Mouse (Mus musculus) naive thymus-derived CD4-positive, alpha-beta T cell, adult 2 months (primary cell): ENCODE measurements around the gene Cdk7.

Source experiments
- DNase-seq: peaks from one replicate; pipeline ENCODE4 v3.0.0-alpha.2; 2011; ENCODE audit warnings: low read depth

Gene Cdk7

GRCm38 (mm10) chr13:100725194-100725593 is 5.5 kb downstream of the Cdk7 start:
- DNase-seq, result no peak

- DNase-seq, result no peak
These were observed 6.5 kb downstream of the Cdk7 start for GRCm38 (mm10) chr13:100724051-100724754.

GRCm38 (mm10) chr13:100721656-100722055 is 9.1 kb downstream of the Cdk7 start:
- no peak for DNase-seq

DNA sequence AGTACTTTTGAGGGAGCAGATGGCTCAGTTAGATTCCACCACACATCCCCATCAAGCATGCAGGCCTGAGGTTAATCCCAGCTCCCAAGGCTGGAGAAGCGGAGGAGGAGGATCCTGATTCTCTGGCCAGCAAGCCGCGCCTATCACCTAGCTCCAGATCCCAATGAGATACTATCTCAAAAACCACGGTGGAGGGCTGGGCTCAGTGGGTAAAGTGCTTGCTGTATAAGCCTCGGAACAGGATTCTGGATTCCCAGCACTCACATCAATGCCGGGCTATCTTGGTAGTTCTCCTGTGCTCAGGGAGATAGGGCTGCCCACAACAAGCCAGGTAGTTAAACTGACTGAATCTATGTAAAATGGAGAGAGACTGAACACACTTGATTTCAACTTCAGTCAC is 15.3 kb downstream of the Cdk7 start:
- no peak for DNase-seq

GRCm38 (mm10) chr13:100706206-100706605 is 24.5 kb downstream of the Cdk7 start:
- no peak for DNase-seq

DNA sequence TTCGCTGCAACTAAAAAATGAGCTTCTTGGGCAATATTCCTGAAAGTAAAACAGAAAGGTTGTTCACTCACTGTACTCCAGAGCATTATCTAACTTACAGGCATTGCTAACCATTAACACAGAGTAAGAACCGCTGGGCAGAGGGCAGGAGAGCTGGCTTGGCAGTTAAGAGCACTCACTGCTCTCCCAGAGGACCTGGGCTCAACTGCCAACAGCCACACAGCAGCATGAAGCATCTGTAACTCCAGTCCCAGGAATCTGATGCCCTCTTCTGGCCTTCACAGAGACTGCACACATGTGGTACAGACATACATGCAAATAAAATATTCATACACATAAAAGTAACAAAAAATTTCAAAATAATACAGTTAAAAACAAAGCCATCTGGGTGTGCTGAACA is 27.3 kb downstream of the Cdk7 start:
- DNase-seq, result no peak

DNA sequence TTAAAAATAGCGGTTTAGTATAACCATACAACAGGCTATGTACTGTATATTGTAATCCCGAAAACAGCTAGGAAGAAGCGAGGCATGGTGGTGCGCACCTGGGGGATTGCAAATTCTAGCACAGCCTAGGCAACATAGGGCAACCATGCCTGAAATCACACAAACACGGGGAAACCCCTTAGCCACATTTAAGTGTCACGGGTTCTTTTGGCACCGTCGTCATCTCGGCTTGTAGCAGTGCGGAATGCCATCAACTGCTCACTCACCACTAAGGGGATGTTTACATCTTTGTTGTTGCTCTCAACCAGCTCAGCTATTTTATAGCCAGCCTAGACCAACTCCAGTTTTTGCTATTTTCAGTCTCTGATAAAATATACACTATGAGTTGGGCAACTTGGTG is 31.9 kb downstream of the Cdk7 start:
- no peak for DNase-seq

DNA sequence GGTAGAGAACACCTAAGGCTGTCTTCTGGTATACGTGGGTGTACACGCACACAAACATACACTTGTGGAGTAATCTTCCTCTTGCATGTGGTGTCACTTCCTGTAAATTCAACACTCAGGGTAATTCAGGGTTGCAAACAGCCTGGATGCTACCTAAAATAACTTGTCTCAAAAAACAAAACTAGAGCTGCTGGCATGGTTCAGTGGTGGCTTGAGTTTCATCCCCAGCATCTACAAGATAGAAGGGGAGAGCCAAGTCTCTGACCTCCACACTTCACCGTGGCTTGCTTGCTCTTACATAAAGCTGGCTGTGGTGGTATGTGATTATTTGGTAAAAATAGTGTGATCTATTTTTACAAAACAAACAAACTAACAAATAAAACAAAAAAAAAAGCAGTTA is 33.2 kb downstream of the Cdk7 start:
- no peak for DNase-seq

- no peak for DNase-seq
These were observed 43.2 kb downstream of the Cdk7 start for GRCm38 (mm10) chr13:100687513-100687912.

DNA sequence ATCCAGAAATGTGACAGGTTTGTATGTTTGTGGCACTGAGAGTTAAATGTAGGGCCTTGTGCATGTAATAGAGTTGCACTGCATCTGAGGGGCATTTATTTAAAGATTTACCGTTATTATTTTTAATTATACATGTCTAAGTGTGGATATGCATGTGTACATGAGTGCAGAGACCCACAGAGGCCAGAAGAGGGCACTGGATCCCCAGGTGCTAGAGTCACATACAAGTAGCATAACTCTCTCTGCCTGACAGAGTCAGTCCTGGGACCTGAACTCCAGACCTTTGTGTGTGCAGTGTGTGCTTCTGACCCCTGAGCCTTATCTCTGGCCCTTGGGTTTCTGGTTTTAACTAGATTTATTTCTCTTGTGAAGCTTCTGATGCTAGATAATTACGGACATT is 46.4 kb downstream of the Cdk7 start:
- peak; percentile 48 for DNase-seq

- no peak for DNase-seq
These were observed 47.9 kb downstream of the Cdk7 start for GRCm38 (mm10) chr13:100682837-100683236.

DNA sequence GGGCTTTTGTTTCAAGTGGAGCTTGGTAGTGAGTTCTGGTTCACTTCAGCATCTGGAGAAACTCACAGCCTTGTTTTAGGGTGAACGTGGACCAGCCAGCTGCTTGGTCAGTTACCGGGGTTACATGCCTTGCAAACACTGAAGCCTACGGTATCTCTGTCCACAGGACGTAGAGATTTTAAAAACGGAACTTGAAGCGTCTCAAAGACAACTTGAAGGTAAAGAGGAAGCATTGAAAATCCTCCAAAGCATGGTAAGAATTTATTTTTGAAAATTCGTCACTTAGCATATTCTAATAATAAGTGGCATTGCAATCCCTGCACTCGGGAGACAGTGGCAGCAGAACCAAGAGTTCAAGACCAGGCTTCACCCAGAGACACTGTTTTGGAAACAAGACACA is 49.1 kb downstream of the Cdk7 start:
- no peak for DNase-seq

- DNase-seq, result no peak
These were observed 54.7 kb downstream of the Cdk7 start for GRCm38 (mm10) chr13:100675936-100676635.

DNA sequence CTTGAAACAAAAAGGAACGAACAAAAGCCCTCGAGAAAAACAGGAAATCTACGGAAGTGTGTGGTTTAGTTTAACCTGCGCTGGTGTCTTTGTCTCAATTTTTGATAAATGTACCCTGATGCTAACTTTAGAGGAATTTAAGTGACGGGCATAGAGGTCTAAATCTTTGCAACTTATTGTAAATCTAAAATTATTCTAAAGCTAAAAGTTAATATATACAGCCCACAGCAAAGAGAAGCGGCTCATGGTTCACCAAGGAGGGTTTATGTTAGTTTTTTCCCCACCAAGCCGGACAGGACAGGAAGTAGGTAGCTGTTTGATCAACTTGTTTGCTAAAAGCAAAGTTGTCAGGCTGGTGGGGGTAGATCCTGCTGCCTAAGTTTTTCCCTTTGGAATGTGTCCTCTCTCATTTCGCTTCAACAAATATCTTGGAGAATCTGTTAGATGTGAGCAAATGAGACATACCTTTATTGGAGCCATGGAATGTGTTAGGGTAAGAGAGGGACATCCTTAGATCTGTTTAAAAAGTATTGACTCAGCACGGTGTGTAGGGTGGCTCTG is 60.5 kb downstream of the Cdk7 start:
- peak; percentile 57 for DNase-seq

- DNase-seq, result peak; percentile 60
These were observed 61.3 kb downstream of the Cdk7 start, which contains the start of gene Ccdc125 for GRCm38 (mm10) chr13:100669291-100670022. Ccdc125 (plus strand) TSS chr13:100669717.

DNA sequence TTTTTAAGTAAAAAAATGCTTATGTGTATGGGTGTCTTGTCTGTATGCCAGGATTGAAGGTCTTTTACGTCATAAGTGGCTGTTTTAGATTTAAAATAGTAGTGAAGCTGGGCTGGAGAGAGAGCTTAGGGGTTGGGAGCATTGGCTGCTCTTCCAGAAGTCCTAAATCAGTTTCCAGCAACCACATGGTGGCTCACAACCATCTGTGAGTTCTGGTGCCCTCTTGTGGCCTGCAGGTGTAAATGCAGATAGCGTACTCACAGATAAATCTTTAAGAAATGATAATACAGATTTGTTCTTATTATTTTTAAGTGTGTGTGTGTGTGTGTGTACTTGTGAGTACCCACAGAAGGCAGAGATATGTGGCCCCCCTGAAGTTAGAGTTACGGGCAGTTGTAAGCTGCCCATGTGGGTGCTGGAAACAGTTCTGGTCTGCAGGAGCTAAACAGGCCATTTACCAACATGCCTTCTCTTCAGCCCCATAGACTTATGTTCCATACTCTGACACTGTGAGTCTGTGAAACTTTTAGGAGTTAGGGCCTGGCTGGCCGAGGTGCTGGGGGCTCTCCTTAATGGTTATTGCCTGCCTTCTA is 70.8 kb downstream of the Cdk7 start:
- DNase-seq, result peak; percentile 82

DNA sequence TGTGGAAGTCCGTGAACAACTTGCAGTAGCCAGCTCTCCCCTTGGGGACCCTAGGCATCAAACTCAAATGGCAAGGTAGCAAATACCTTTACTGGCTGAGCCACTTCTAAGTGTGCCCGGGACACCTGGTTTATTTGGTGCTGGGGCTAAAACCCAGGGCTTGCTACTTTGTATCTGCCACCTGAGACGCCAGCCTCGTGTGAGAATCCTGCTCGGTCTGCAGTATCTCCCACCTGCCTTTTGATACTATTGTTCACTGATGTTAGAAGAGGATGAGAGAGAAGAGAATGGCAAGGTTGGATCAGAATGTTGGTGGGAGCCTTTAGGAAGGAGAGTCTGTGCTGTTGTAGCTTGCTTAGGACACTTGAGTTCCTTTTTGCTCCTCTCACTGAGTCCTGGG is 72.6 kb downstream of the Cdk7 start:
- no peak for DNase-seq
